Comparison of ENCODE assay signal across 8 mouse cellular contexts in the genomic region with DNA sequence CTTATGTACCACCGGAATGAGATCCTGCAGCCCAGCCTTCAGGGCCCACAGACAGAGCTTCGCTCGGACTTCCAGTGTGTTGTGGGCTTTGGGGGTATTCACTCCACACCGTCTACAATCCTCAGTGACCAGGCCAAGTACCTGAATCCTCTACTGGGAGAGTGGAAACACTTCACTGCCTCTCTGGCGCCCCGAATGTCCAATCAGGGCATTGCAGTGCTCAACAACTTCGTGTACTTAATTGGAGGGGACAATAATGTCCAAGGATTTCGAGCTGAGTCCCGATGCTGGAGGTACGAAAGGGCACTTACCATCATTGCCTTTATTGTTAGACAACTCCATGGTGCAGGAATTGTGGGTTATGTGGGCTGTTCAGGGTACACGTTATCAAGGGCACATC. TPM values are rescaled to one million over a fixed set of nuclear protein-coding genes. Genes with fewer than 3 reads are reported as not detected.
DNase-seq lines count a peak whose midpoint lies in the region; ATAC-seq and TF ChIP-seq lines count a peak whose summit lies in the region.

No protein-coding gene starts in this region.

- no peak overlapping the region for H3K4me2 ChIP-seq in neural tube, embryonic 11.5 days (ENCODE audit: low read depth)

- ATAC-seq in neural tube, embryonic 11.5 days (ENCODE audit: insufficient read depth, low FRiP score, low TSS enrichment), result no peak

- H3K27ac ChIP-seq in heart, adult 2 months, result no peak overlapping the region
- H3K27ac ChIP-seq in neural tube, embryonic 11.5 days (ENCODE audit: low read depth, low read length), result no peak overlapping the region

- no peaks in the 10 kb centered on the region for H3K9me3 ChIP-seq in neural tube, embryonic 11.5 days (ENCODE audit: control insufficient read depth, low read length)

- H3K27me3 ChIP-seq in heart, adult 2 months (ENCODE audit: control insufficient read depth, insufficient read depth, low read length), result no peaks in the 10 kb centered on the region
- no peaks in the 10 kb centered on the region for H3K27me3 ChIP-seq in neural tube, embryonic 11.5 days (ENCODE audit: control insufficient read depth, insufficient read depth, low read length)

- H3K4me3 ChIP-seq in heart, adult 2 months, result no peak overlapping the region
- no peak overlapping the region for H3K4me3 ChIP-seq in neural tube, embryonic 11.5 days (ENCODE audit: low read depth, low read length)

- TF ChIP-seq POLR2A in heart, adult 2 months (IDR thresholded peaks at IDR 0.05; ENCODE audit: insufficient read depth, low read depth, low read length), result no peak

- TF ChIP-seq EP300 in heart, adult 2 months (IDR thresholded peaks at IDR 0.05; ENCODE audit: insufficient read depth, low read depth, low read length), result no peak

- no peaks in the 10 kb centered on the region for H3K79me2 ChIP-seq in heart, adult 2 months (replicated peaks; ENCODE audit: control insufficient read depth, insufficient read depth, low read length)

- peak; percentile 72 for TF ChIP-seq CTCF in heart, adult 2 months (IDR thresholded peaks at IDR 0.05)

- intact Hi-C loops in heart, adult 2 months (cut with DNase I), result no loop called here
- intact Hi-C loops in heart, postnatal 25 days (cut with DNase I), result no loop called here

- no peaks in the 10 kb centered on the region for H3K4me1 ChIP-seq in heart, adult 2 months (ENCODE audit: control insufficient read depth, insufficient read depth, low read length)
- no peaks in the 10 kb centered on the region for H3K4me1 ChIP-seq in neural tube, embryonic 11.5 days (ENCODE audit: control insufficient read depth, insufficient read depth, low read length)

- H3K9ac ChIP-seq in heart, adult 2 months (ENCODE audit: low read depth, low read length), result no peak overlapping the region
- H3K9ac ChIP-seq in neural tube, embryonic 11.5 days (ENCODE audit: low read length), result no peak overlapping the region

- peak in 1 of 2 experiments; percentile 45 for DNase-seq in heart, adult 2 months
- no peak for DNase-seq in heart, postnatal 25 days (ENCODE audit: low spot score)
- peak; percentile 48 for DNase-seq in right cerebral cortex, postnatal 14 days
- no peak for DNase-seq in right cerebral cortex, postnatal 25 days
- peak; percentile 50 to 76 for DNase-seq in cerebellum, postnatal 25 days
- peak; percentile 31 for DNase-seq in neural tube, embryonic 11.5 days (ENCODE audit: low spot score)
- DNase-seq in frontal cortex, postnatal 36 days (ENCODE audit: low spot score in 2 of 2), result no peak
- no peak for DNase-seq in layer of hippocampus, postnatal 36 days

- WGBS in heart, adult 2 months, result 71% methylated on average over 11 of the region's 11 CpGs
- WGBS in neural tube, embryonic 11.5 days, result 66% methylated on average over 11 of the region's 11 CpGs

- peaks cover 3% of the 10 kb centered on the region; the same call in 1 of the 2 replicates for H3K36me3 ChIP-seq in heart, adult 2 months (ENCODE audit: control insufficient read depth, insufficient read depth, low read length)
- peaks cover 9% of the 10 kb centered on the region for H3K36me3 ChIP-seq in neural tube, embryonic 11.5 days (ENCODE audit: control insufficient read depth, insufficient read depth, low read length)

RNA-seq across cellular contexts. Expression of gene Klhl22, which starts 17.4 kb away (rescaled TPM):
- 10 to 100 TPM; 17.3 to 18.6 TPM for total RNA-seq in heart, adult 2 months (2021)
- 23.6 and 30.2 TPM in 2 replicates for polyA plus RNA-seq in heart, adult 2 months (2012; rRNA removed)
- 10 to 100 TPM; 16.1 to 16.7 TPM for total RNA-seq in heart, postnatal 25 days (2021)
- 62.1 and 62.4 TPM in 2 replicates for polyA plus RNA-seq in neural tube, embryonic 11.5 days (2014; fragmentation: Nextera tagmentation; extraction: Ambion mirVana)
- total RNA-seq in layer of hippocampus, postnatal 36 days (2021), result 100 to 1,000 TPM in 1 of 2 experiments, 10 to 100 TPM in 1; 86.2 to 109 TPM

RNA-seq across cellular contexts. Expression of gene Scarf2, which starts 20.3 kb away (rescaled TPM):
- total RNA-seq in heart, adult 2 months (2021), result 1 to 10 TPM; 4.1 to 5.2 TPM
- polyA plus RNA-seq in heart, adult 2 months (2012; rRNA removed), result 10.8 and 13.4 TPM in 2 replicates
- 1 to 10 TPM; 5.1 to 5.6 TPM for total RNA-seq in heart, postnatal 25 days (2021)
- polyA plus RNA-seq in neural tube, embryonic 11.5 days (2014; fragmentation: Nextera tagmentation; extraction: Ambion mirVana), result 9.5 and 13.1 TPM in 2 replicates
- 1 to 10 TPM; 2.1 to 2.4 TPM for total RNA-seq in layer of hippocampus, postnatal 36 days (2021)

RNA-seq across cellular contexts. Expression of gene Med15, which starts 44.1 kb away (rescaled TPM):
- 10 to 100 TPM; 21.5 to 24.9 TPM for total RNA-seq in heart, adult 2 months (2021)
- polyA plus RNA-seq in heart, adult 2 months (2012; rRNA removed), result 37.3 and 44.3 TPM in 2 replicates
- 10 to 100 TPM; 24.5 to 26.6 TPM for total RNA-seq in heart, postnatal 25 days (2021)
- polyA plus RNA-seq in neural tube, embryonic 11.5 days (2014; fragmentation: Nextera tagmentation; extraction: Ambion mirVana), result 40.2 and 40.4 TPM in 2 replicates
- total RNA-seq in layer of hippocampus, postnatal 36 days (2021), result 10 to 100 TPM; 73.4 to 80.2 TPM

RNA-seq across cellular contexts. Expression of gene B830017H08Rik, which starts 56.1 kb away (rescaled TPM):
- total RNA-seq in heart, adult 2 months (2021), result not detected
- not detected in 2 replicates for polyA plus RNA-seq in heart, adult 2 months (2012; rRNA removed)
- total RNA-seq in heart, postnatal 25 days (2021), result not detected
- 0.19 and 0.36 TPM in 2 replicates for polyA plus RNA-seq in neural tube, embryonic 11.5 days (2014; fragmentation: Nextera tagmentation; extraction: Ambion mirVana)
- total RNA-seq in layer of hippocampus, postnatal 36 days (2021), result 1 to 10 TPM; 2.6 to 4.0 TPM

Comparison
In these comparisons a context has a peak if more than half of its experiments do, and no peak if none do; other contexts are left out.
1. DNase-seq: peak in right cerebral cortex, postnatal 14 days (single experiment), cerebellum, postnatal 25 days (2 of 2) and neural tube, embryonic 11.5 days (single experiment); none in heart, postnatal 25 days (single experiment), right cerebral cortex, postnatal 25 days (single experiment), frontal cortex, postnatal 36 days (0 of 2) and layer of hippocampus, postnatal 36 days (0 of 2).
2. RNA of gene Klhl22, which starts 17.4 kb away (total RNA-seq): 86.2 to 109 TPM in layer of hippocampus, postnatal 36 days; 17.3 to 18.6 TPM in heart, adult 2 months and 16.1 to 16.7 TPM in heart, postnatal 25 days; every median in the first group is over 4 times any median in the second.